Mouse (Mus musculus): ENCODE results near the gene Rara.

DNA sequence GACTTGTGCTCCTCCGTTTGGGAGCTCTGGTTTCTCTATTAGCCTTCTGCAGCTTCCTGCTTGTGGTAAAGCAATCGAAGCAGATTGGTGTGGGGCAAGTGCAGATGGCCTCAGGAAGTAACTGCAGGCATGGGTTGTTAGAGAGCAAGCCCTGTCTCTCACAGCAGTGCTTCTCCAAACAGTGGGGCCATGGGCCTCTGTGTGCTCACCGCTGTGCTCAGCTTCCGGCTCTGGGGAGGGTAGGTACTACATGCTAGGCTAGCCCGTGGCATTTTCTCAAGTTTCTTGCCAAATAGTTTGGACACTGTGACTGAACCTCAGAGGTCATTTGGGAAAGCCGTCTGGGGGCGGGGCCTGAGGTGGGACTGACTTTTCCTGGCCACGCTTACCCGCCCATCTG lies 9.4 kb upstream of the Rara start:
- TF ChIP-seq USF1 (IDR thresholded peaks at IDR 0.05; ENCODE audit: low read depth, low read length) (no peak), CTCF (conservative IDR thresholded peaks at IDR 0.05 in 1 of 2, IDR thresholded peaks at IDR 0.05 in 1 of 2; ENCODE audit: low read depth in 2 of 2, low read length in 2 of 2) (no peak), MAFK (IDR thresholded peaks at IDR 0.05; ENCODE audit: insufficient replicate concordance, low read length) (no peak), MAX (IDR thresholded peaks at IDR 0.05; ENCODE audit: low read length) (no peak), POLR2A (IDR thresholded peaks at IDR 0.05; ENCODE audit: low read depth, low read length) (no peak), NELFE (IDR thresholded peaks at IDR 0.05; ENCODE audit: low read depth, low read length) (no peak), CHD2 (IDR thresholded peaks at IDR 0.05; ENCODE audit: low read length) (no peak), MYC (IDR thresholded peaks at IDR 0.05; ENCODE audit: low read depth, low read length) (no peak)

All from CH12.LX (cell line).